Mouse (Mus musculus) kidney, embryonic 15.5 days (tissue): ENCODE data around the gene Rasgrp4. TPM values are rescaled to one million over a fixed set of nuclear protein-coding genes. Genes with fewer than 3 reads are reported as not detected.

Experiments used
- ATAC-seq: fragments of 200-750 bp; cut with Nextera tagmentation; replicated peaks from 2 replicates; pipeline ENCODE4 v1.8.0; 2017; ENCODE audit warnings: moderate TSS enrichment; ENCODE audit not compliant: low FRiP score
- H3K27ac ChIP-seq: fragments of 300-500 bp; sonication (generic); 2 replicates; pipeline ENCODE4 v1.5.1; 2015; ENCODE audit warnings: mild to moderate bottlenecking, inconsistent platforms
- H3K27me3 ChIP-seq: fragments of 300-500 bp; sonication (generic); 2 replicates; pipeline ENCODE4 v1.6.1; 2015; ENCODE audit warnings: inconsistent platforms
- H3K36me3 ChIP-seq: fragments of 300-500 bp; sonication (generic); 2 replicates; pipeline ENCODE4 v1.6.1; 2015; ENCODE audit warnings: inconsistent platforms
- H3K4me1 ChIP-seq: fragments of 300-500 bp; sonication (generic); 2 replicates; pipeline ENCODE4 v1.6.1; 2015; ENCODE audit warnings: inconsistent platforms
- H3K4me2 ChIP-seq: fragments of 300-500 bp; sonication (generic); 2 replicates; pipeline ENCODE4 v1.6.1; 2015; ENCODE audit warnings: moderate library complexity, mild to moderate bottlenecking, inconsistent platforms
- H3K4me3 ChIP-seq: fragments of 300-500 bp; sonication (generic); replicated peaks from 2 replicates; pipeline ENCODE4 v1.5.1; 2015; ENCODE audit warnings: mild to moderate bottlenecking, inconsistent platforms
- H3K9ac ChIP-seq: fragments of 300-500 bp; sonication (generic); 2 replicates; pipeline ENCODE4 v1.6.1; 2015; ENCODE audit warnings: mild to moderate bottlenecking, inconsistent platforms
- H3K9me3 ChIP-seq: fragments of 300-500 bp; sonication (generic); replicated peaks from 2 replicates; pipeline ENCODE4 v1.6.1; 2016; ENCODE audit warnings: inconsistent platforms
- WGBS: fragments of 180-500 bp; shearing (Covaris S2); methylation state at CpG from one replicate; pipeline ENCODE4 v1.1.7; 2015; ENCODE audit warnings: mixed read lengths; 5-methylcytosine and 5-hydroxymethylcytosine counted together
- polyA plus RNA-seq: library from polyadenylated mRNA; unstranded; fragments of >200 nt; fragmentation: Nextera tagmentation; extraction: Ambion mirVana; gene quantifications from 2 replicates; pipeline ENCODE4 v1.2.1, GENCODE M21; 2015

Gene Rasgrp4
- polyA plus RNA-seq, 1 experiment from 2014 or later: 1.2 TPM

GRCm38 (mm10) chr7:29151486-29151885 lies 16.8 kb downstream of the Rasgrp4 start:
- 66% methylated on average over 10 of the region's 10 CpGs for WGBS
- Histone ChIP-seq H3K4me2 (no peak overlapping the region), H3K4me1 (peaks cover 12% of the 10 kb centered on the region), H3K27me3 (no peaks in the 10 kb centered on the region), H3K27ac (no peak overlapping the region), H3K9me3 (0 out of 2 replicates have a peak, but pooled peaks cover 4% of the 10 kb centered on the region), H3K36me3 (peaks cover 8% of the 10 kb centered on the region), H3K4me3 (no peak overlapping the region), H3K9ac (no peak overlapping the region)
- ATAC-seq: no peak

GRCm38 (mm10) chr7:29154018-29154720 lies 19.5 kb downstream of the Rasgrp4 start:
- Histone ChIP-seq H3K9me3 (0 out of 2 replicates have a peak, but pooled peaks cover 4% of the 10 kb centered on the region), H3K4me2 (no peak overlapping the region), H3K4me1 (peaks cover 15% of the 10 kb centered on the region), H3K36me3 (peaks cover 8% of the 10 kb centered on the region), H3K27me3 (peaks cover 20% of the 10 kb centered on the region), H3K4me3 (no peak overlapping the region), H3K9ac (no peak overlapping the region), H3K27ac (no peak overlapping the region)
- no peak for ATAC-seq
- 93% methylated on average over 14 of the region's 14 CpGs for WGBS

- WGBS: 7% methylated on average over 37 of the region's 37 CpGs
- peak; percentile 90 for ATAC-seq
Observed at GRCm38 (mm10) chr7:29155196-29155837, 20.7 kb downstream of the Rasgrp4 start.

GRCm38 (mm10) chr7:29155838-29156782 lies 21.5 kb downstream of the Rasgrp4 start, which contains the start of gene Fam98c:
Fam98c (minus strand) TSS chr7:29156234.
- peaks cover 30% of the 10 kb centered on the region for H3K27me3 ChIP-seq
- H3K36me3 ChIP-seq: peaks cover 11% of the 10 kb centered on the region
- H3K9ac ChIP-seq: peak within 1 kb of the TSS; percentile 78
- peak within 1 kb of the TSS; percentile 94 for H3K4me3 ChIP-seq
- peak; percentile 72 for ATAC-seq
- peak within 1 kb of the TSS; percentile 99 for H3K4me2 ChIP-seq
- peak within 1 kb of the TSS; percentile 94 for H3K27ac ChIP-seq
- H3K9me3 ChIP-seq: 0 out of 2 replicates have a peak, but pooled peaks cover 4% of the 10 kb centered on the region
- WGBS: 3% methylated on average over 68 of the region's 68 CpGs
- H3K4me1 ChIP-seq: peaks cover 15% of the 10 kb centered on the region

More at GRCm38 (mm10) chr7:29155196-29155837, 20.7 kb downstream of the Rasgrp4 start:
- Histone ChIP-seq H3K36me3 (peaks cover 8% of the 10 kb centered on the region), H3K9me3 (0 out of 2 replicates have a peak, but pooled peaks cover 4% of the 10 kb centered on the region), H3K4me3 (peak overlapping the region; percentile 94), H3K27me3 (peaks cover 30% of the 10 kb centered on the region), H3K9ac (peak overlapping the region; percentile 78), H3K27ac (peak overlapping the region; percentile 94), H3K4me2 (peak overlapping the region; percentile 99), H3K4me1 (peaks cover 15% of the 10 kb centered on the region)

GRCm38 (mm10) chr7:29158264-29158663 lies 23.6 kb downstream of the Rasgrp4 start:
- H3K4me2 ChIP-seq: no peak overlapping the region
- H3K27ac ChIP-seq: no peak overlapping the region
- no peak overlapping the region for H3K9ac ChIP-seq
- H3K36me3 ChIP-seq: peaks cover 23% of the 10 kb centered on the region
- H3K9me3 ChIP-seq: 0 out of 2 replicates have a peak, but pooled peaks cover 4% of the 10 kb centered on the region
- H3K4me1 ChIP-seq: peaks cover 24% of the 10 kb centered on the region
- 1% methylated on average over 5 of the region's 5 CpGs for WGBS
- no peak overlapping the region for H3K4me3 ChIP-seq
- no peak for ATAC-seq
- H3K27me3 ChIP-seq: peaks cover 30% of the 10 kb centered on the region

- Histone ChIP-seq H3K27me3 (peaks cover 29% of the 10 kb centered on the region), H3K4me3 (no peak overlapping the region), H3K4me1 (peaks cover 11% of the 10 kb centered on the region), H3K9ac (no peak overlapping the region), H3K27ac (no peak overlapping the region), H3K36me3 (peaks cover 18% of the 10 kb centered on the region), H3K9me3 (no peaks in the 10 kb centered on the region), H3K4me2 (no peak overlapping the region; the same call in 1 of the 2 replicates)
- WGBS: 74% methylated on average over 5 of the region's 5 CpGs
- ATAC-seq: no peak
Observed at GRCm38 (mm10) chr7:29162294-29162693, 27.6 kb downstream of the Rasgrp4 start.

GRCm38 (mm10) chr7:29162750-29163525 lies 28.3 kb downstream of the Rasgrp4 start:
- ATAC-seq: peak; percentile 79
- H3K27ac ChIP-seq: no peak overlapping the region
- H3K27me3 ChIP-seq: peaks cover 27% of the 10 kb centered on the region
- 16% methylated on average over 9 of the region's 9 CpGs for WGBS
- H3K4me2 ChIP-seq: peak overlapping the region; percentile 22
- H3K4me1 ChIP-seq: peaks cover 15% of the 10 kb centered on the region
- no peak overlapping the region for H3K4me3 ChIP-seq
- H3K9me3 ChIP-seq: no peaks in the 10 kb centered on the region
- no peak overlapping the region for H3K9ac ChIP-seq
- H3K36me3 ChIP-seq: peaks cover 18% of the 10 kb centered on the region

GRCm38 (mm10) chr7:29167656-29168055 lies 33.0 kb downstream of the Rasgrp4 start:
- H3K27ac ChIP-seq: no peak overlapping the region
- H3K4me1 ChIP-seq: peaks cover 54% of the 10 kb centered on the region
- H3K9ac ChIP-seq: peak overlapping the region; percentile 21; the same call in 1 of the 2 replicates
- WGBS: 21% methylated on average over 19 of the region's 19 CpGs
- no peaks in the 10 kb centered on the region for H3K9me3 ChIP-seq
- peaks cover 4% of the 10 kb centered on the region for H3K36me3 ChIP-seq
- ATAC-seq: no peak
- H3K27me3 ChIP-seq: peaks cover 22% of the 10 kb centered on the region
- H3K4me3 ChIP-seq: peak overlapping the region; percentile 76
- peak overlapping the region; percentile 92 for H3K4me2 ChIP-seq

- WGBS: 6% methylated on average over 10 of the region's 10 CpGs
- Histone ChIP-seq H3K4me1 (peaks cover 54% of the 10 kb centered on the region), H3K9ac (peak overlapping the region; percentile 60), H3K27me3 (peaks cover 28% of the 10 kb centered on the region), H3K27ac (peak overlapping the region; percentile 93; the same call in 1 of the 2 replicates), H3K9me3 (no peaks in the 10 kb centered on the region), H3K4me2 (peak overlapping the region; percentile 92), H3K36me3 (peaks cover 10% of the 10 kb centered on the region), H3K4me3 (peak overlapping the region; percentile 76)
- no peak for ATAC-seq
Observed at GRCm38 (mm10) chr7:29168121-29168695, 33.6 kb downstream of the Rasgrp4 start.

- WGBS: 1% methylated on average over 14 of the region's 14 CpGs
- Histone ChIP-seq H3K4me1 (peaks cover 51% of the 10 kb centered on the region), H3K4me3 (peak overlapping the region; percentile 76), H3K36me3 (peaks cover 16% of the 10 kb centered on the region), H3K4me2 (peak overlapping the region; percentile 92), H3K27me3 (peaks cover 34% of the 10 kb centered on the region), H3K9me3 (no peaks in the 10 kb centered on the region), H3K9ac (peak overlapping the region; percentile 60), H3K27ac (peak overlapping the region; percentile 93)
- ATAC-seq: no peak
Observed at GRCm38 (mm10) chr7:29168791-29169230, 34.2 kb downstream of the Rasgrp4 start.
